Mouse (Mus musculus) CD4-positive, CD25-positive, alpha-beta regulatory T cell, adult 4 months (primary cell): Measurements from ENCODE around the gene Cox8c. TPM values are rescaled to one million over a fixed set of nuclear protein-coding genes. Genes with fewer than 3 reads are reported as not detected.

Experiments used
- ATAC-seq: one replicate; pipeline ENCODE4 v1.8.0; 2017
- polyA plus RNA-seq, 2 experiments: library from polyadenylated mRNA; unstranded; fragments of 100-300 nt; shearing (Covaris generic); gene quantifications; one replicate each; pipeline ENCODE4 v1.2.1; 2017

Gene Cox8c
- not detected for polyA plus RNA-seq

- ATAC-seq: no peak
These were observed at the start of gene Cox8c for GRCm38 (mm10) chr12:102899091-102899490. Cox8c (plus strand) TSS chr12:102899316.

- no peak for ATAC-seq
These were observed 38.3 kb upstream of the Cox8c start for GRCm38 (mm10) chr12:102860806-102861205.

- ATAC-seq: no peak
These were observed 29.3 kb upstream of the Cox8c start for GRCm38 (mm10) chr12:102869802-102870201.

GRCm38 (mm10) chr12:102870527-102870926 lies 28.6 kb upstream of the Cox8c start:
- ATAC-seq: no peak

GRCm38 (mm10) chr12:102877301-102878030 lies 21.6 kb upstream of the Cox8c start:
- ATAC-seq: peak; percentile 53

- peak; percentile 78 for ATAC-seq
These were observed 20.9 kb upstream of the Cox8c start, which contains the start of gene Btbd7 for GRCm38 (mm10) chr12:102878031-102878823. Btbd7 (minus strand) TSS chr12:102878471.

- ATAC-seq: no peak
These were observed 20.2 kb upstream of the Cox8c start for GRCm38 (mm10) chr12:102878901-102879300.

- no peak for ATAC-seq
These were observed 13.4 kb upstream of the Cox8c start for GRCm38 (mm10) chr12:102885735-102886134.

- ATAC-seq: no peak
These were observed 11.8 kb upstream of the Cox8c start for GRCm38 (mm10) chr12:102887366-102887765.

- no peak for ATAC-seq
These were observed 10.5 kb upstream of the Cox8c start for GRCm38 (mm10) chr12:102888568-102888967.

- no peak for ATAC-seq
These were observed 9.1 kb downstream of the Cox8c start for GRCm38 (mm10) chr12:102908191-102908590.

GRCm38 (mm10) chr12:102916073-102916472 lies 17.0 kb downstream of the Cox8c start:
- no peak for ATAC-seq

- no peak for ATAC-seq
These were observed 30.6 kb downstream of the Cox8c start for GRCm38 (mm10) chr12:102929764-102930163.

- ATAC-seq: no peak
These were observed 31.2 kb downstream of the Cox8c start for GRCm38 (mm10) chr12:102930335-102930734.

- no peak for ATAC-seq
These were observed 31.7 kb downstream of the Cox8c start for GRCm38 (mm10) chr12:102930789-102931188.

GRCm38 (mm10) chr12:102935892-102936291 lies 36.8 kb downstream of the Cox8c start:
- no peak for ATAC-seq

GRCm38 (mm10) chr12:102945571-102945970 lies 46.5 kb downstream of the Cox8c start:
- no peak for ATAC-seq

- no peak for ATAC-seq
These were observed 48.7 kb downstream of the Cox8c start for GRCm38 (mm10) chr12:102947826-102948225.

- no peak for ATAC-seq
These were observed 49.8 kb downstream of the Cox8c start, which contains the start of gene Unc79 for GRCm38 (mm10) chr12:102948778-102949394. Unc79 (plus strand) TSS chr12:102948859.

- no peak for ATAC-seq
These were observed 50.5 kb downstream of the Cox8c start for GRCm38 (mm10) chr12:102949395-102950208.
